Mouse (Mus musculus) yolk sac, embryonic 10.5 days (tissue): ENCODE measurements around the gene Arpp21.

Experiments
- DNase-seq: peaks from one replicate; pipeline ENCODE4 v3.0.0-alpha.2; 2017; ENCODE audit warnings: low spot score

Arpp21 gene

GRCm38 (mm10) chr9:112235696-112236397, at the start of gene Arpp21:
TSS of gene Arpp21 (minus strand) at chr9:112235938.
- DNase-seq = no peak

- no peak for DNase-seq
Observed at GRCm38 (mm10) chr9:112272426-112272969, 36.8 kb upstream of the Arpp21 start.

GRCm38 (mm10) chr9:112264982-112265641, 29.4 kb upstream of the Arpp21 start:
- no peak for DNase-seq

- DNase-seq = no peak
Observed at GRCm38 (mm10) chr9:112261986-112262901, 26.5 kb upstream of the Arpp21 start.

- DNase-seq = no peak
Observed at GRCm38 (mm10) chr9:112261556-112261955, 25.8 kb upstream of the Arpp21 start.

- DNase-seq = no peak
Observed at GRCm38 (mm10) chr9:112260696-112261095, 25.0 kb upstream of the Arpp21 start.

- no peak for DNase-seq
Observed at GRCm38 (mm10) chr9:112258560-112258959, 22.8 kb upstream of the Arpp21 start.

- no peak for DNase-seq
Observed at GRCm38 (mm10) chr9:112255971-112256370, 20.2 kb upstream of the Arpp21 start.

GRCm38 (mm10) chr9:112253730-112254129, 18.0 kb upstream of the Arpp21 start:
- DNase-seq = no peak

GRCm38 (mm10) chr9:112251857-112252256, 16.1 kb upstream of the Arpp21 start:
- no peak for DNase-seq

GRCm38 (mm10) chr9:112251339-112251738, 15.6 kb upstream of the Arpp21 start:
- DNase-seq = no peak

GRCm38 (mm10) chr9:112249753-112250152, 14.0 kb upstream of the Arpp21 start:
- DNase-seq = no peak

GRCm38 (mm10) chr9:112247183-112247582, 11.4 kb upstream of the Arpp21 start:
- DNase-seq = no peak

GRCm38 (mm10) chr9:112238168-112238567, 2.4 kb upstream of the Arpp21 start:
- DNase-seq = no peak

- DNase-seq = no peak
Observed at GRCm38 (mm10) chr9:112236551-112236950, 813 bp upstream of the Arpp21 start.

GRCm38 (mm10) chr9:112235041-112235695, 570 bp downstream of the Arpp21 start:
- DNase-seq = no peak

GRCm38 (mm10) chr9:112234505-112235024, 1.2 kb downstream of the Arpp21 start:
- no peak for DNase-seq

GRCm38 (mm10) chr9:112233822-112234504, 1.8 kb downstream of the Arpp21 start:
- no peak for DNase-seq

- no peak for DNase-seq
Observed at GRCm38 (mm10) chr9:112233378-112233777, 2.4 kb downstream of the Arpp21 start.

- no peak for DNase-seq
Observed at GRCm38 (mm10) chr9:112231935-112232575, 3.7 kb downstream of the Arpp21 start.
